Mouse (Mus musculus) intestine, postnatal 0 days (tissue): ENCODE data around the gene Pak6. TPM values are rescaled to one million over a fixed set of nuclear protein-coding genes. Genes with fewer than 3 reads are reported as not detected.
A peak's percentile ranks its signal among the peaks of the same experiment; 100 is the strongest.

Source experiments
- ATAC-seq: fragments of 200-750 bp; cut with Nextera tagmentation; 2 replicates; pipeline ENCODE4 v1.8.0; 2017; ENCODE audit warnings: mild to moderate bottlenecking, moderate TSS enrichment, moderate library complexity
- H3K27ac ChIP-seq: fragments of 300-500 bp; sonication (generic); 2 replicates; pipeline ENCODE4 v1.5.1; 2014; ENCODE audit warnings: mild to moderate bottlenecking, low read depth, low read length, moderate library complexity
- H3K27me3 ChIP-seq: fragments of 300-500 bp; sonication (generic); replicated peaks from 2 replicates; pipeline ENCODE4 v1.6.1; 2014; ENCODE audit warnings: low read length, mixed read lengths; ENCODE audit not compliant: control insufficient read depth, insufficient read depth
- H3K36me3 ChIP-seq: fragments of 300-500 bp; sonication (generic); 2 replicates; pipeline ENCODE4 v1.6.1; 2014; ENCODE audit warnings: mild to moderate bottlenecking, moderate library complexity; ENCODE audit not compliant: control insufficient read depth, insufficient read depth
- H3K4me1 ChIP-seq: fragments of 300-500 bp; sonication (generic); replicated peaks from 2 replicates; pipeline ENCODE4 v1.6.1; 2014; ENCODE audit warnings: antibody characterized with exemption, low read length, mixed read lengths; ENCODE audit not compliant: control insufficient read depth, insufficient read depth
- H3K4me2 ChIP-seq: fragments of 300-500 bp; sonication (generic); replicated peaks from 2 replicates; pipeline ENCODE4 v1.6.1; 2014; ENCODE audit warnings: low read depth, mild to moderate bottlenecking, moderate library complexity
- H3K4me3 ChIP-seq: fragments of 300-500 bp; sonication (generic); 2 replicates; pipeline ENCODE4 v1.5.1; 2014; ENCODE audit warnings: low read depth, low read length
- H3K9ac ChIP-seq: fragments of 300-500 bp; sonication (generic); 2 replicates; pipeline ENCODE4 v1.6.1; 2014; ENCODE audit warnings: mild to moderate bottlenecking, low read depth, low read length
- H3K9me3 ChIP-seq: fragments of 300-500 bp; sonication (generic); 2 replicates; pipeline ENCODE4 v1.6.1; 2016; ENCODE audit warnings: mixed run types; ENCODE audit not compliant: control insufficient read depth
- CTCF ChIP-seq: sonication (generic); IDR thresholded peaks from 2 replicates; pipeline ENCODE4 v1.5.1; 2016; ENCODE audit warnings: low read depth, mild to moderate bottlenecking, control low read depth, antibody characterized with exemption, moderate library complexity
- WGBS: fragments of 180-500 bp; shearing (Covaris S2); extraction: QIAGEN DNeasy Blood & Tissue Kit; methylation state at CpG from one replicate; pipeline ENCODE4 v1.1.7; 2014; 5-methylcytosine and 5-hydroxymethylcytosine counted together
- polyA plus RNA-seq: library from polyadenylated mRNA; unstranded; fragments of >200 nt; fragmentation: Nextera tagmentation; extraction: Ambion mirVana; gene quantifications from 2 replicates; pipeline ENCODE4 v1.2.1, GENCODE M21; 2015

Gene Pak6
- polyA plus RNA-seq, 1 experiment from 2014 or later = 0.90 TPM

GRCm38 (mm10) chr2:118747301-118747960 lies 84.3 kb downstream of the Pak6 start:
- Histone ChIP-seq H3K4me2 (peak overlapping the region; percentile 98), H3K4me1 (peaks cover 4% of the 10 kb centered on the region; the same call in 1 of the 2 replicates), H3K4me3 (peak overlapping the region; percentile 78), H3K27me3 (0 out of 2 replicates have a peak, but pooled peaks cover 6% of the 10 kb centered on the region), H3K9ac (peak overlapping the region; percentile 89; the same call in 1 of the 2 replicates), H3K9me3 (no peaks in the 10 kb centered on the region), H3K27ac (peak overlapping the region; percentile 41; the same call in 1 of the 2 replicates), H3K36me3 (peaks cover 7% of the 10 kb centered on the region; the same call in 1 of the 2 replicates)
- no peak for ATAC-seq
- 43% methylated on average over 10 of the region's 10 CpGs for WGBS
- no peak for TF ChIP-seq CTCF

Other genes with a start within 250 kb of the Pak6 start
- gene Srp14, start 183.6 kb upstream of the Pak6 start, polyA plus RNA-seq = 164 and 168 TPM in 2 replicates
- 1.4 and 1.7 TPM in 2 replicates for gene Bmf, start 113.6 kb upstream of the Pak6 start, polyA plus RNA-seq
- 8.9 and 9.9 TPM in 2 replicates for gene Bub1b, start 65.1 kb upstream of the Pak6 start, polyA plus RNA-seq
- 0.63 and 0.65 TPM in 2 replicates for gene Ankrd63, start 40.7 kb downstream of the Pak6 start, polyA plus RNA-seq
- gene Plcb2, start 65.1 kb downstream of the Pak6 start, polyA plus RNA-seq = 0.59 and 0.76 TPM in 2 replicates
- 24.7 and 26.2 TPM in 2 replicates for gene Inafm2, start 82.5 kb downstream of the Pak6 start, polyA plus RNA-seq
- 0.77 and 1.2 TPM in 2 replicates for gene Ccdc9b, start 99.4 kb downstream of the Pak6 start, polyA plus RNA-seq
- gene Phgr1, start 109.5 kb downstream of the Pak6 start, polyA plus RNA-seq = 66.7 and 88.7 TPM in 2 replicates
- gene Disp2, start 116.4 kb downstream of the Pak6 start, polyA plus RNA-seq = 2.5 and 3.1 TPM in 2 replicates
- gene Knstrn, start 150.7 kb downstream of the Pak6 start, polyA plus RNA-seq = 21.9 and 26.4 TPM in 2 replicates
- gene Ivd, start 198.7 kb downstream of the Pak6 start, polyA plus RNA-seq = 13.4 and 14.2 TPM in 2 replicates
- 6.1 and 8.9 TPM in 2 replicates for gene Bahd1, start 237.1 kb downstream of the Pak6 start, polyA plus RNA-seq